Mouse (Mus musculus) intestine, postnatal 0 days (tissue): ENCODE data around the gene Nsf. TPM values are rescaled to one million over a fixed set of nuclear protein-coding genes. Genes with fewer than 3 reads are reported as not detected.

Experiments used
- ATAC-seq: fragments of 200-750 bp; cut with Nextera tagmentation; 2 replicates; pipeline ENCODE4 v1.8.0; 2017; ENCODE audit warnings: mild to moderate bottlenecking, moderate TSS enrichment, moderate library complexity
- H3K27ac ChIP-seq: fragments of 300-500 bp; sonication (generic); 2 replicates; pipeline ENCODE4 v1.5.1; 2014; ENCODE audit warnings: mild to moderate bottlenecking, low read depth, low read length, moderate library complexity
- H3K27me3 ChIP-seq: fragments of 300-500 bp; sonication (generic); replicated peaks from 2 replicates; pipeline ENCODE4 v1.6.1; 2014; ENCODE audit warnings: low read length, mixed read lengths; ENCODE audit not compliant: control insufficient read depth, insufficient read depth
- H3K36me3 ChIP-seq: fragments of 300-500 bp; sonication (generic); 2 replicates; pipeline ENCODE4 v1.6.1; 2014; ENCODE audit warnings: mild to moderate bottlenecking, moderate library complexity; ENCODE audit not compliant: control insufficient read depth, insufficient read depth
- H3K4me1 ChIP-seq: fragments of 300-500 bp; sonication (generic); replicated peaks from 2 replicates; pipeline ENCODE4 v1.6.1; 2014; ENCODE audit warnings: antibody characterized with exemption, low read length, mixed read lengths; ENCODE audit not compliant: control insufficient read depth, insufficient read depth
- H3K4me2 ChIP-seq: fragments of 300-500 bp; sonication (generic); replicated peaks from 2 replicates; pipeline ENCODE4 v1.6.1; 2014; ENCODE audit warnings: low read depth, mild to moderate bottlenecking, moderate library complexity
- H3K4me3 ChIP-seq: fragments of 300-500 bp; sonication (generic); 2 replicates; pipeline ENCODE4 v1.5.1; 2014; ENCODE audit warnings: low read depth, low read length
- H3K9ac ChIP-seq: fragments of 300-500 bp; sonication (generic); 2 replicates; pipeline ENCODE4 v1.6.1; 2014; ENCODE audit warnings: mild to moderate bottlenecking, low read depth, low read length
- H3K9me3 ChIP-seq: fragments of 300-500 bp; sonication (generic); 2 replicates; pipeline ENCODE4 v1.6.1; 2016; ENCODE audit warnings: mixed run types; ENCODE audit not compliant: control insufficient read depth
- CTCF ChIP-seq: sonication (generic); IDR thresholded peaks from 2 replicates; pipeline ENCODE4 v1.5.1; 2016; ENCODE audit warnings: low read depth, mild to moderate bottlenecking, control low read depth, antibody characterized with exemption, moderate library complexity
- WGBS: fragments of 180-500 bp; shearing (Covaris S2); extraction: QIAGEN DNeasy Blood & Tissue Kit; methylation state at CpG from one replicate; pipeline ENCODE4 v1.1.7; 2014; 5-methylcytosine and 5-hydroxymethylcytosine counted together
- polyA plus RNA-seq: library from polyadenylated mRNA; unstranded; fragments of >200 nt; fragmentation: Nextera tagmentation; extraction: Ambion mirVana; gene quantifications from 2 replicates; pipeline ENCODE4 v1.2.1, GENCODE M21; 2015

Gene Nsf
- polyA plus RNA-seq, 1 experiment from 2014 or later, result 41.4 TPM

GRCm38 (mm10) chr11:103951106-103951505 lies 2.8 kb downstream of the Nsf start:
- Histone ChIP-seq H3K4me3 (no peak overlapping the region), H3K9me3 (no peaks in the 10 kb centered on the region), H3K9ac (no peak overlapping the region), H3K27me3 (no peaks in the 10 kb centered on the region), H3K4me2 (no peak overlapping the region), H3K27ac (no peak overlapping the region), H3K36me3 (no peaks in the 10 kb centered on the region; the same call in 1 of the 2 replicates), H3K4me1 (no peaks in the 10 kb centered on the region)
- ATAC-seq, result no peak
- WGBS, result 90% methylated on average over 7 of the region's 7 CpGs
- TF ChIP-seq CTCF, result no peak

GRCm38 (mm10) chr11:103948952-103949351 lies 4.9 kb downstream of the Nsf start:
- Histone ChIP-seq H3K4me2 (no peak overlapping the region), H3K9me3 (no peaks in the 10 kb centered on the region), H3K4me3 (no peak overlapping the region), H3K27ac (no peak overlapping the region), H3K9ac (no peak overlapping the region), H3K36me3 (no peaks in the 10 kb centered on the region; the same call in 1 of the 2 replicates), H3K27me3 (no peaks in the 10 kb centered on the region), H3K4me1 (no peaks in the 10 kb centered on the region)
- WGBS, result 87% methylated on average over 7 of the region's 7 CpGs
- no peak for TF ChIP-seq CTCF
- ATAC-seq, result no peak

GRCm38 (mm10) chr11:103942740-103943139 lies 11.1 kb downstream of the Nsf start:
- TF ChIP-seq CTCF, result no peak
- H3K9ac ChIP-seq, result no peak overlapping the region
- no peaks in the 10 kb centered on the region; the same call in 1 of the 2 replicates for H3K36me3 ChIP-seq
- no peaks in the 10 kb centered on the region for H3K9me3 ChIP-seq
- no peaks in the 10 kb centered on the region for H3K27me3 ChIP-seq
- H3K4me2 ChIP-seq, result no peak overlapping the region
- no peak overlapping the region for H3K27ac ChIP-seq
- whole genome bisulfite sequencing, result 94% methylated on average over 4 of the region's 4 CpGs
- no peak overlapping the region for H3K4me3 ChIP-seq
- no peak for ATAC-seq
- no peaks in the 10 kb centered on the region for H3K4me1 ChIP-seq

GRCm38 (mm10) chr11:103941351-103941750 lies 12.5 kb downstream of the Nsf start:
- TF ChIP-seq CTCF, result no peak
- H3K4me3 ChIP-seq, result no peak overlapping the region
- no peak overlapping the region for H3K9ac ChIP-seq
- no peak for ATAC-seq
- H3K27me3 ChIP-seq, result no peaks in the 10 kb centered on the region
- WGBS, result 50% methylated on average over 5 of the region's 5 CpGs
- no peaks in the 10 kb centered on the region for H3K4me1 ChIP-seq
- H3K4me2 ChIP-seq, result no peak overlapping the region
- H3K9me3 ChIP-seq, result no peaks in the 10 kb centered on the region
- no peaks in the 10 kb centered on the region for H3K36me3 ChIP-seq
- H3K27ac ChIP-seq, result no peak overlapping the region

GRCm38 (mm10) chr11:103940887-103941286 lies 13.0 kb downstream of the Nsf start:
- H3K4me1 ChIP-seq, result no peaks in the 10 kb centered on the region
- no peaks in the 10 kb centered on the region for H3K36me3 ChIP-seq
- no peak overlapping the region for H3K4me2 ChIP-seq
- WGBS, result 78% methylated on average over 6 of the region's 6 CpGs
- TF ChIP-seq CTCF, result no peak
- H3K9me3 ChIP-seq, result no peaks in the 10 kb centered on the region
- no peak overlapping the region for H3K27ac ChIP-seq
- H3K27me3 ChIP-seq, result no peaks in the 10 kb centered on the region
- no peak overlapping the region for H3K9ac ChIP-seq
- H3K4me3 ChIP-seq, result no peak overlapping the region
- no peak for ATAC-seq

- Histone ChIP-seq H3K9me3 (no peaks in the 10 kb centered on the region), H3K4me3 (no peak overlapping the region), H3K27ac (no peak overlapping the region), H3K36me3 (no peaks in the 10 kb centered on the region), H3K4me1 (no peaks in the 10 kb centered on the region), H3K4me2 (no peak overlapping the region), H3K27me3 (no peaks in the 10 kb centered on the region), H3K9ac (no peak overlapping the region)
- TF ChIP-seq CTCF, result no peak
- ATAC-seq, result no peak
- 86% methylated on average over 25 of the region's 25 CpGs for WGBS
Measured at GRCm38 (mm10) chr11:103937976-103938728, 15.7 kb downstream of the Nsf start.

GRCm38 (mm10) chr11:103937451-103937850 lies 16.4 kb downstream of the Nsf start:
- H3K4me3 ChIP-seq, result no peak overlapping the region
- no peaks in the 10 kb centered on the region for H3K27me3 ChIP-seq
- 93% methylated on average over 9 of the region's 9 CpGs for WGBS
- no peaks in the 10 kb centered on the region for H3K4me1 ChIP-seq
- H3K36me3 ChIP-seq, result no peaks in the 10 kb centered on the region
- no peak overlapping the region for H3K27ac ChIP-seq
- H3K4me2 ChIP-seq, result no peak overlapping the region
- H3K9ac ChIP-seq, result no peak overlapping the region
- no peaks in the 10 kb centered on the region for H3K9me3 ChIP-seq
- ATAC-seq, result no peak
- no peak for TF ChIP-seq CTCF
